Mouse (Mus musculus): Measurements from ENCODE around the gene Ptx4. TPM values are rescaled to one million over a fixed set of nuclear protein-coding genes. Genes with fewer than 3 reads are reported as not detected.

Ptx4 gene
- polyA plus RNA-seq (2012; fragmentation: generic; extraction: Trizol): not detected
- long read RNA-seq, experiment 1: 0 reads
- long read RNA-seq, experiment 2: 0 reads

GRCm38 (mm10) chr17:25120406-25120805 is at the start of gene Ptx4:
Ptx4 (plus strand) TSS chr17:25120760.
- no peak for TF ChIP-seq MYOG (IDR thresholded peaks at IDR 0.05; ENCODE audit: control insufficient read depth, extremely low read depth, insufficient read length)
- no peak for TF ChIP-seq MYOD1 (IDR thresholded peaks at IDR 0.05; ENCODE audit: control insufficient read depth, insufficient read length, low read depth)
- no peak for TF ChIP-seq USF1 (IDR thresholded peaks at IDR 0.05; ENCODE audit: low read depth)
- TF ChIP-seq FOSL1 (IDR thresholded peaks at IDR 0.05; ENCODE audit: insufficient read depth, low read length, poor library complexity, severe bottlenecking): no peak
- no peak for TF ChIP-seq CTCF (IDR thresholded peaks at IDR 0.05; ENCODE audit: control insufficient read depth, insufficient read depth, insufficient read length)
- TF ChIP-seq MAX (IDR thresholded peaks at IDR 0.05): no peak
- no peak for TF ChIP-seq CEBPB (IDR thresholded peaks at IDR 0.05; ENCODE audit: low read depth)
- Histone ChIP-seq H3K79me2 (ENCODE audit: control insufficient read depth, insufficient read depth) (peaks cover under 1% of the 10 kb centered on the region), H3K79me3 (ENCODE audit: low read depth) (no peaks in the 10 kb centered on the region), H3K4me3 (ENCODE audit: insufficient read depth, poor library complexity, severe bottlenecking) (no peak within 1 kb of the TSS), H3ac (ENCODE audit: control insufficient read depth, insufficient read length, low read depth) (no peak within 1 kb of the TSS), H3K36me3 (ENCODE audit: control insufficient read depth, insufficient read depth) (no peaks in the 10 kb centered on the region), H3K27me3 (ENCODE audit: control insufficient read depth, insufficient read depth, insufficient read length) (peaks cover 19% of the 10 kb centered on the region)

DNA sequence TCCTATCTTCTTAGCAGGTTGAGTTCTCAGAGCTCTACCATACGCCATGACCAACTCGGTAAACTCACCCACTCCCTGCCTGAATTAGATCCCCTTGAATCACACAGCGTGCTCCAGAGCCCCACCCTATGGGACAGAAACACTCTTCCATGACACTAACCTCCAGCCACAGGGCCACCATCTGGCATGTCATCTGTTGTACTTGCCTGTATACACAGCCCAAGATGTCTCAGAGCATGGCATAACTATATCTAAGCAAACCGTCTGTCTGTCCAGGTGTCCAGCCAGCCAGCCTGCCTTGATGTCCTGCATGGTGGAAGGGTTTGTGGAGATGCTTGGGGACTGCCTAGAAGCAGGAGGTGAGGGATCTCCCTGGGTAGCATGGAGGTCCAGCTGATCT is 43.7 kb upstream of the Ptx4 start:
- H3ac ChIP-seq (ENCODE audit: control insufficient read depth, insufficient read length, low read depth): no peak overlapping the region
- no peak for TF ChIP-seq CTCF (IDR thresholded peaks at IDR 0.05; ENCODE audit: control insufficient read depth, insufficient read depth, insufficient read length)
- TF ChIP-seq MYOG (IDR thresholded peaks at IDR 0.05; ENCODE audit: control insufficient read depth, extremely low read depth, insufficient read length): no peak
- TF ChIP-seq USF1 (IDR thresholded peaks at IDR 0.05; ENCODE audit: low read depth): no peak
- TF ChIP-seq FOSL1 (IDR thresholded peaks at IDR 0.05; ENCODE audit: insufficient read depth, low read length, poor library complexity, severe bottlenecking): no peak
- no peak for TF ChIP-seq MYOD1 (IDR thresholded peaks at IDR 0.05; ENCODE audit: control insufficient read depth, insufficient read length, low read depth)
- no peak for TF ChIP-seq MAX (IDR thresholded peaks at IDR 0.05)
- TF ChIP-seq CEBPB (IDR thresholded peaks at IDR 0.05; ENCODE audit: low read depth): no peak
- no peaks in the 10 kb centered on the region for H3K79me3 ChIP-seq (ENCODE audit: low read depth)
- no peaks in the 10 kb centered on the region for H3K36me3 ChIP-seq (ENCODE audit: control insufficient read depth, insufficient read depth)
- no peaks in the 10 kb centered on the region for H3K27me3 ChIP-seq (ENCODE audit: control insufficient read depth, insufficient read depth, insufficient read length)
- H3K4me3 ChIP-seq (ENCODE audit: insufficient read depth, poor library complexity, severe bottlenecking): no peak overlapping the region
- H3K79me2 ChIP-seq (ENCODE audit: control insufficient read depth, insufficient read depth): no peaks in the 10 kb centered on the region

DNA sequence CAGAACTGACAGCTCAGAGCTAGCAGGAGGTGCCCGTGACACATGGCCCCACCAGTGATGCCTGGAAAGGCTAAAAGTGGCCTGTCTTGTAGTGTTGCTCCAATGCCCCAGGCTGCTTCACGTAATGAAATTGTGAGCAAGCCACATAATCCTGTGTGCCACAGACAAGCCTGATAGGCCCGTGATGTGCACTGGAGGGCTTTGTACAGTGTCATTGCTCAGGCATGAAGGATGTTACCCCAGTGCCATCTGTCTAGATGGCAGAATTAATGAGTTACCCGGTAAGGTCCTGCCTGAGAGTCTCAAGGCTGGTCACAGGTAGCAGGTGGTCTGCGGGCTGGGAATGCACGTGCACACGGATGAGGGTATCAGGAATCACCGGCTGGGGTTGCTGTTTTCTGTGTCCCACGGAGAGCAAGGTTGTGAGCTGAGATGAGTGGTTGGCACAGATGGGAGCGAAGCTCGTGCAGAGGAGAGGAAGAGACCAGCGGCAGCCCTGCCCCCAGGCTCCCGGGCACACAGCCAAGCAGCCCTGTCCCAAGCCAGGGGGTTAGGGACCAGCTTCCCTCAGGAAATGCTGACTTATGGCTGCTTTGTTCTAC is 42.7 kb upstream of the Ptx4 start:
- no peaks in the 10 kb centered on the region for H3K27me3 ChIP-seq (ENCODE audit: control insufficient read depth, insufficient read depth, insufficient read length)
- H3K36me3 ChIP-seq (ENCODE audit: control insufficient read depth, insufficient read depth): no peaks in the 10 kb centered on the region
- H3K79me2 ChIP-seq (ENCODE audit: control insufficient read depth, insufficient read depth): no peaks in the 10 kb centered on the region
- no peaks in the 10 kb centered on the region for H3K79me3 ChIP-seq (ENCODE audit: low read depth)
- H3K4me3 ChIP-seq (ENCODE audit: insufficient read depth, poor library complexity, severe bottlenecking): no peak overlapping the region
- H3ac ChIP-seq (ENCODE audit: control insufficient read depth, insufficient read length, low read depth): no peak overlapping the region
- no peak for TF ChIP-seq USF1 (IDR thresholded peaks at IDR 0.05; ENCODE audit: low read depth)
- TF ChIP-seq CEBPB (IDR thresholded peaks at IDR 0.05; ENCODE audit: low read depth): no peak
- TF ChIP-seq MAX (IDR thresholded peaks at IDR 0.05): no peak
- TF ChIP-seq CTCF (IDR thresholded peaks at IDR 0.05; ENCODE audit: control insufficient read depth, insufficient read depth, insufficient read length): no peak
- TF ChIP-seq MYOG (IDR thresholded peaks at IDR 0.05; ENCODE audit: control insufficient read depth, extremely low read depth, insufficient read length): no peak
- TF ChIP-seq MYOD1 (IDR thresholded peaks at IDR 0.05; ENCODE audit: control insufficient read depth, insufficient read length, low read depth): no peak
- no peak for TF ChIP-seq FOSL1 (IDR thresholded peaks at IDR 0.05; ENCODE audit: insufficient read depth, low read length, poor library complexity, severe bottlenecking)

DNA sequence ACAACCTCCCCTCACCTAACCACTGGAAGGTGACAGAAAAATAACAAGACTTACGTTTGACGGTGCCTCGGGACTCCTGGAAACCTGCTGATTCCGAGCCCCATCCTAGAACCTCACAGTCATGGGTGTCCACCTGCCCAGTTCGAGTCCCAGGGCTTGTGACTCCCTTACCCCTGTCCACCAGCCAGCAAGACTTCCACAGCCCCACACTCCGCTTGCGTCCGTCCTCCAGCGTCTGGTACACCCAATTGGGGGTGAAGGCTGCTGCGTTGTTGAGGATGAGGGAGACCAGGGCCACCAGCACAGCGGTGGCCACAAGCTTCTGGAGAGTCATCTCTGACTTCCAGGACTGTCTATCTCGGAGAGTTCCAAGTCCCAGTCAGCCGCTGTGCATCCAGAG is 40.4 kb upstream of the Ptx4 start:
- Histone ChIP-seq H3K36me3 (ENCODE audit: control insufficient read depth, insufficient read depth) (no peaks in the 10 kb centered on the region), H3K79me3 (ENCODE audit: low read depth) (no peaks in the 10 kb centered on the region), H3K27me3 (ENCODE audit: control insufficient read depth, insufficient read depth, insufficient read length) (no peaks in the 10 kb centered on the region), H3ac (ENCODE audit: control insufficient read depth, insufficient read length, low read depth) (no peak overlapping the region), H3K79me2 (ENCODE audit: control insufficient read depth, insufficient read depth) (no peaks in the 10 kb centered on the region), H3K4me3 (ENCODE audit: insufficient read depth, poor library complexity, severe bottlenecking) (no peak overlapping the region)
- TF ChIP-seq USF1 (IDR thresholded peaks at IDR 0.05; ENCODE audit: low read depth) (no peak), MYOG (IDR thresholded peaks at IDR 0.05; ENCODE audit: control insufficient read depth, extremely low read depth, insufficient read length) (no peak), MAX (IDR thresholded peaks at IDR 0.05) (no peak), MYOD1 (IDR thresholded peaks at IDR 0.05; ENCODE audit: control insufficient read depth, insufficient read length, low read depth) (no peak), FOSL1 (IDR thresholded peaks at IDR 0.05; ENCODE audit: insufficient read depth, low read length, poor library complexity, severe bottlenecking) (no peak), CEBPB (IDR thresholded peaks at IDR 0.05; ENCODE audit: low read depth) (no peak), CTCF (IDR thresholded peaks at IDR 0.05; ENCODE audit: control insufficient read depth, insufficient read depth, insufficient read length) (no peak)

GRCm38 (mm10) chr17:25080960-25081381 is 39.6 kb upstream of the Ptx4 start:
- Histone ChIP-seq H3ac (ENCODE audit: control insufficient read depth, insufficient read length, low read depth) (no peak overlapping the region), H3K4me3 (ENCODE audit: insufficient read depth, poor library complexity, severe bottlenecking) (no peak overlapping the region), H3K79me2 (ENCODE audit: control insufficient read depth, insufficient read depth) (no peaks in the 10 kb centered on the region), H3K36me3 (ENCODE audit: control insufficient read depth, insufficient read depth) (no peaks in the 10 kb centered on the region), H3K79me3 (ENCODE audit: low read depth) (no peaks in the 10 kb centered on the region), H3K27me3 (ENCODE audit: control insufficient read depth, insufficient read depth, insufficient read length) (no peaks in the 10 kb centered on the region)
- TF ChIP-seq USF1 (IDR thresholded peaks at IDR 0.05; ENCODE audit: low read depth) (no peak), MYOD1 (IDR thresholded peaks at IDR 0.05; ENCODE audit: control insufficient read depth, insufficient read length, low read depth) (no peak), FOSL1 (IDR thresholded peaks at IDR 0.05; ENCODE audit: insufficient read depth, low read length, poor library complexity, severe bottlenecking) (no peak), CTCF (IDR thresholded peaks at IDR 0.05; ENCODE audit: control insufficient read depth, insufficient read depth, insufficient read length) (no peak), CEBPB (IDR thresholded peaks at IDR 0.05; ENCODE audit: low read depth) (no peak), MYOG (IDR thresholded peaks at IDR 0.05; ENCODE audit: control insufficient read depth, extremely low read depth, insufficient read length) (no peak), MAX (IDR thresholded peaks at IDR 0.05) (no peak)

Measured in C2C12 (cell line).